Mouse (Mus musculus) myocyte (in vitro differentiated cells): ENCODE measurements around the gene Ttc19. TPM values are rescaled to one million over a fixed set of nuclear protein-coding genes. Genes with fewer than 3 reads are reported as not detected.
A peak's percentile ranks its signal among the peaks of the same experiment; 100 is the strongest.

ENCODE experiments used
- H3K27me3 ChIP-seq: one replicate; pipeline ENCODE4 v1.6.1; 2011; ENCODE audit not compliant: control insufficient read depth, insufficient read depth, insufficient read length
- H3K36me3 ChIP-seq: one replicate; pipeline ENCODE4 v1.6.1; 2011; ENCODE audit not compliant: control insufficient read depth, insufficient read depth
- H3K4me2 ChIP-seq: one replicate; pipeline ENCODE4 v1.6.1; 2011; ENCODE audit warnings: low read depth, control low read depth
- H3K4me3 ChIP-seq: one replicate; pipeline ENCODE4 v1.5.1; 2011; ENCODE audit warnings: mild to moderate bottlenecking, control low read depth, moderate library complexity
- H3K79me2 ChIP-seq: one replicate; pipeline ENCODE4 v1.6.1; 2011; ENCODE audit not compliant: control insufficient read depth, insufficient read depth
- H3ac ChIP-seq: one replicate; pipeline ENCODE4 v1.6.1; 2011; ENCODE audit not compliant: control insufficient read depth, insufficient read length
- CEBPB ChIP-seq: IDR thresholded peaks from 2 replicates; pipeline ENCODE4 v1.6.1; 2011; ENCODE audit warnings: mild to moderate bottlenecking, moderate library complexity; ENCODE audit not compliant: poor library complexity, insufficient read depth, severe bottlenecking
- E2F4 ChIP-seq: IDR thresholded peaks from one replicate; pipeline ENCODE4 v1.6.1; 2011; ENCODE audit warnings: mild to moderate bottlenecking, control low read depth, moderate library complexity; ENCODE audit not compliant: insufficient read depth
- MAX ChIP-seq: IDR thresholded peaks from one replicate; pipeline ENCODE4 v1.6.1; 2011; ENCODE audit warnings: low read depth, mild to moderate bottlenecking, control low read depth
- MYOD1 ChIP-seq, 3 experiments: IDR thresholded peaks; one replicate each; pipeline ENCODE4 v1.6.1; 2011; ENCODE audit warnings: control low read depth in 2 of 3, low read depth in 2 of 3, mild to moderate bottlenecking in 2 of 3, moderate library complexity in 1 of 3; ENCODE audit not compliant: insufficient read length in 2 of 3, control insufficient read depth in 1 of 3
- MYOG ChIP-seq, 3 experiments: IDR thresholded peaks; one replicate each; pipeline ENCODE4 v1.6.1; 2011; ENCODE audit warnings: control low read depth in 2 of 3, low read depth in 2 of 3, mild to moderate bottlenecking in 2 of 3; ENCODE audit not compliant: insufficient read length in 2 of 3, control insufficient read depth in 1 of 3, insufficient read depth in 1 of 3
- POLR2A ChIP-seq: IDR thresholded peaks from one replicate; pipeline ENCODE4 v1.6.1; 2011; ENCODE audit warnings: low read depth, mild to moderate bottlenecking, control low read depth, moderate library complexity; ENCODE audit not compliant: insufficient read length
- POLR2AphosphoS2 ChIP-seq: IDR thresholded peaks from one replicate; pipeline ENCODE4 v1.6.1; 2011; ENCODE audit warnings: low read depth, control low read depth; ENCODE audit not compliant: insufficient read length
- REST ChIP-seq: IDR thresholded peaks from one replicate; pipeline ENCODE4 v1.6.1; 2011; ENCODE audit warnings: mild to moderate bottlenecking, control low read depth, moderate library complexity; ENCODE audit not compliant: insufficient read depth, insufficient read length
- SRF ChIP-seq: IDR thresholded peaks from one replicate; pipeline ENCODE4 v1.6.1; 2011; ENCODE audit warnings: low read depth; ENCODE audit not compliant: control insufficient read depth, insufficient read length
- TCF12 ChIP-seq: IDR thresholded peaks from one replicate; pipeline ENCODE4 v1.6.1; 2011; ENCODE audit warnings: mild to moderate bottlenecking, control low read depth; ENCODE audit not compliant: poor library complexity, insufficient read depth, severe bottlenecking
- TCF3 ChIP-seq: IDR thresholded peaks from one replicate; pipeline ENCODE4 v1.6.1; 2011; ENCODE audit warnings: low read depth, control low read depth; ENCODE audit not compliant: insufficient read length
- USF1 ChIP-seq: IDR thresholded peaks from one replicate; pipeline ENCODE4 v1.6.1; 2011; ENCODE audit warnings: low read depth, mild to moderate bottlenecking, control low read depth, moderate library complexity
- polyA plus RNA-seq: library from polyadenylated mRNA; unstranded; fragments of >200 nt; fragmentation: generic; extraction: Trizol; gene quantifications from one replicate; pipeline ENCODE4 v1.2.1, GENCODE M21; 2012; ENCODE audit warnings: missing spikeins

Gene Ttc19
- polyA plus RNA-seq, 1 experiment, result 9.4 TPM

GRCm38 (mm10) chr11:62247759-62248400, 33.4 kb upstream of the Ttc19 start:
- TF ChIP-seq POLR2AphosphoS2 (no peak), MYOD1 (IDR thresholded peaks at IDR 0.05; ENCODE audit: control insufficient read depth in 1 of 3, insufficient read length in 2 of 3, low read depth in 2 of 3) (no peak), USF1 (no peak), E2F4 (no peak), MAX (no peak), TCF12 (no peak), POLR2A (no peak), REST (no peak), CEBPB (no peak), TCF3 (no peak), MYOG (IDR thresholded peaks at IDR 0.05; ENCODE audit: control insufficient read depth in 1 of 3, insufficient read depth in 1 of 3, insufficient read length in 2 of 3, low read depth in 2 of 3) (no peak), SRF (no peak)
- H3K27me3 ChIP-seq, result no peaks in the 10 kb centered on the region
- peak overlapping the region; percentile 98 for H3K4me2 ChIP-seq
- H3K79me2 ChIP-seq, result peaks cover 15% of the 10 kb centered on the region
- H3ac ChIP-seq, result no peak overlapping the region
- no peaks in the 10 kb centered on the region for H3K36me3 ChIP-seq
- H3K4me3 ChIP-seq, result peak overlapping the region; percentile 55

- Histone ChIP-seq H3ac (peak within 1 kb of the TSS; percentile 75), H3K36me3 (no peaks in the 10 kb centered on the region), H3K4me2 (peak within 1 kb of the TSS; percentile 98), H3K79me2 (peaks cover 19% of the 10 kb centered on the region), H3K27me3 (no peaks in the 10 kb centered on the region), H3K4me3 (peak within 1 kb of the TSS; percentile 55)
- TF ChIP-seq E2F4, result no peak
- TF ChIP-seq MYOG (IDR thresholded peaks at IDR 0.05; ENCODE audit: control insufficient read depth in 1 of 3, insufficient read depth in 1 of 3, insufficient read length in 2 of 3, low read depth in 2 of 3), result peak in 2 of 3 experiments; percentile 76 to 83
- peak; percentile 90 for TF ChIP-seq POLR2AphosphoS2
- peak in 2 of 3 experiments; percentile 57 to 81 for TF ChIP-seq MYOD1 (IDR thresholded peaks at IDR 0.05; ENCODE audit: control insufficient read depth in 1 of 3, insufficient read length in 2 of 3, low read depth in 2 of 3)
- TF ChIP-seq POLR2A, result peak; percentile 93
- peak; percentile 70 for TF ChIP-seq SRF
- no peak for TF ChIP-seq REST
Measured at GRCm38 (mm10) chr11:62248401-62249244, 32.6 kb upstream of the Ttc19 start, which contains the start of gene Adora2b. Gene Adora2b (plus strand): TSS chr11:62248984.

- peak overlapping the region; percentile 98 for H3K4me2 ChIP-seq
- H3K4me3 ChIP-seq, result peak overlapping the region; percentile 55
- H3K79me2 ChIP-seq, result peaks cover 19% of the 10 kb centered on the region
- no peaks in the 10 kb centered on the region for H3K27me3 ChIP-seq
- TF ChIP-seq POLR2AphosphoS2, result no peak
- TF ChIP-seq CEBPB, result no peak
- TF ChIP-seq USF1, result no peak
- no peak for TF ChIP-seq E2F4
- no peak for TF ChIP-seq REST
- TF ChIP-seq MYOD1 (IDR thresholded peaks at IDR 0.05; ENCODE audit: control insufficient read depth in 1 of 3, insufficient read length in 2 of 3, low read depth in 2 of 3), result no peak
- TF ChIP-seq MYOG (IDR thresholded peaks at IDR 0.05; ENCODE audit: control insufficient read depth in 1 of 3, insufficient read depth in 1 of 3, insufficient read length in 2 of 3, low read depth in 2 of 3), result no peak
- no peak for TF ChIP-seq TCF12
- TF ChIP-seq MAX, result no peak
- TF ChIP-seq TCF3, result no peak
- TF ChIP-seq SRF, result no peak
- TF ChIP-seq POLR2A, result no peak
- no peaks in the 10 kb centered on the region for H3K36me3 ChIP-seq
- H3ac ChIP-seq, result peak overlapping the region; percentile 75
Measured at GRCm38 (mm10) chr11:62249266-62250037, 31.8 kb upstream of the Ttc19 start.

GRCm38 (mm10) chr11:62251047-62251446, 30.2 kb upstream of the Ttc19 start:
- peak overlapping the region; percentile 55 for H3K4me3 ChIP-seq
- TF ChIP-seq SRF (no peak), USF1 (peak; percentile 77)
- no peaks in the 10 kb centered on the region for H3K36me3 ChIP-seq
- H3K79me2 ChIP-seq, result peaks cover 23% of the 10 kb centered on the region
- no peak overlapping the region for H3ac ChIP-seq
- no peaks in the 10 kb centered on the region for H3K27me3 ChIP-seq
- peak overlapping the region; percentile 98 for H3K4me2 ChIP-seq
